Mouse (Mus musculus) liver, embryonic 13.5 days (tissue): ENCODE results near the gene Fam129a. TPM values are rescaled to one million over a fixed set of nuclear protein-coding genes. Genes with fewer than 3 reads are reported as not detected.
"Not testable (repeated sequence)": the region's sequence is repeated elsewhere in the genome, so short reads cannot be mapped to it uniquely, and the experiment has no call there.

ENCODE experiments used
- ATAC-seq: fragments of 200-750 bp; cut with Nextera tagmentation; 2 replicates; pipeline ENCODE4 v1.8.0; 2017; ENCODE audit warnings: low read depth, mild to moderate bottlenecking, moderate number of reproducible peaks, moderate library complexity
- DNase-seq: peaks from one replicate; pipeline ENCODE4 v3.0.0; 2022
- H3K27ac ChIP-seq: fragments of 300-500 bp; sonication (generic); 2 replicates; pipeline ENCODE4 v1.5.1; 2015; ENCODE audit warnings: moderate library complexity, mild to moderate bottlenecking, inconsistent platforms
- H3K27me3 ChIP-seq: fragments of 300-500 bp; sonication (generic); 2 replicates; pipeline ENCODE4 v1.6.1; 2015; ENCODE audit warnings: mild to moderate bottlenecking, inconsistent platforms
- H3K36me3 ChIP-seq: fragments of 300-500 bp; sonication (generic); 2 replicates; pipeline ENCODE4 v1.6.1; 2015; ENCODE audit warnings: mild to moderate bottlenecking, inconsistent platforms
- H3K4me1 ChIP-seq: fragments of 300-500 bp; sonication (generic); replicated peaks from 2 replicates; pipeline ENCODE4 v1.6.1; 2015; ENCODE audit warnings: inconsistent platforms
- H3K4me2 ChIP-seq: fragments of 300-500 bp; sonication (generic); 2 replicates; pipeline ENCODE4 v1.6.1; 2015; ENCODE audit warnings: inconsistent platforms, mild to moderate bottlenecking, moderate library complexity
- H3K4me3 ChIP-seq: fragments of 300-500 bp; sonication (generic); replicated peaks from 2 replicates; pipeline ENCODE4 v1.5.1; 2015; ENCODE audit warnings: mild to moderate bottlenecking, inconsistent platforms
- H3K9ac ChIP-seq: fragments of 300-500 bp; sonication (generic); 2 replicates; pipeline ENCODE4 v1.6.1; 2015; ENCODE audit warnings: mild to moderate bottlenecking, inconsistent platforms
- H3K9me3 ChIP-seq: fragments of 300-500 bp; sonication (generic); replicated peaks from 2 replicates; pipeline ENCODE4 v1.6.1; 2016; ENCODE audit warnings: inconsistent platforms
- WGBS: fragments of 180-500 bp; shearing (Covaris S2); methylation state at CpG from one replicate; pipeline ENCODE4 v1.1.7; 2015; ENCODE audit not compliant: insufficient replicate concordance; 5-methylcytosine and 5-hydroxymethylcytosine counted together
- polyA plus RNA-seq: library from polyadenylated mRNA; unstranded; fragments of >200 nt; fragmentation: Nextera tagmentation; extraction: Ambion mirVana; gene quantifications from 2 replicates; pipeline ENCODE4 v1.2.1, GENCODE M21; 2015

Fam129a gene
- polyA plus RNA-seq, 1 experiment from 2014 or later, result 2.5 TPM

DNA sequence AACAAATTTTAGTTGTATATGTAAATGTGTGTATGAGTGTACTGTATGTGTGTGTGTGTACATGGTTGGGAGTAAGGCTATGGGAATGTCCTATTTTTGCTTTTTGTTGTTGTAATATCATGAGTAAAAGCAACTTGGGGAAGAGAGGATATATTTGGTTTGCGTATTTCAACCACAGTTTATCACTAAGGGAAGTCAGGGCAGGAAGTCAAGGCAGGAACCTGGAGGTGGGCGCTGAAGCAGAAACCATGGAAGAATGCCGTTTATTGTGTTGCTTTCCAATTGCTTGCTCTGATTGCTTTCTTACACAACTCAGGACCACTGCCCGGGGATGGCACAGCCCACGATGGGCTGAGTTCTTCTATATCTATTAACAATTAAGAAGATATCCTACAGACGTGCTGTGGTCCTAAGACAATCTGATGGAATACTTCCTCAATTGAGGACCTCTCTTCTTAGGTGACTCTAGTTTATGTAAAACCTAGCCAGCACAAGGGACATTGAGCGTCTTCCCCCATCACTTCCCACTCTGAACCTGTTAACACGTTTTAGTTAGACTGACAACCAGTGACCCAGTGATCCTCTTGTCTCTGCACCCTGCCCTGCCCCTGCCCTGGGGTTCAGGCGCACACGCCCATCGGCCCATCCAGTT is 13.7 kb downstream of the Fam129a start:
- H3K9me3 ChIP-seq, result no peaks in the 10 kb centered on the region
- H3K9ac ChIP-seq, result no peak overlapping the region
- DNase-seq (no peak), ATAC-seq (0 out of 2 replicates have a peak, but pooled peaks have one; percentile 34)
- H3K27me3 ChIP-seq, result no peaks in the 10 kb centered on the region
- H3K4me2 ChIP-seq, result no peak overlapping the region
- H3K4me1 ChIP-seq, result no peaks in the 10 kb centered on the region
- H3K4me3 ChIP-seq, result no peak overlapping the region
- no peak overlapping the region for H3K27ac ChIP-seq
- no peaks in the 10 kb centered on the region for H3K36me3 ChIP-seq
- 37% methylated on average over 11 of the region's 11 CpGs for WGBS

DNA sequence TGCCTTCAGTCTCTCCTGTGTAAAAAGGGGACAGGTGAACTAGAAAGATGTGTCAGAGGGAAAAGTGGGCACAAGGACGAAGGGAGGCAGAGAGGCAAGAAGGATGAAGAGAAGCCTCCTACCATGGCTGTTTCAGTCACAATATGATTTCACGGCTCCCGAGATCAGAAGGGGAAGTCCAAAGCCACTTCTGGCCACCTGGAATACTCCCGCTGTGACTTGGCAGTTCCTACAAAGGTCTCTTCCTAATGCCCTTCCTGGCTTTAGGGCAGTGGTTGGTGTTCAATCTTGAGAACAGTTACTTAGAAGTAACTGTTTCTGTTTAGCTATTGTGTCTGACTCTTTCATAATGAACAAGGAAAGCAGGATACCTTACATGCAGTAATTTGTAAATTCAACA is 14.7 kb downstream of the Fam129a start:
- Histone ChIP-seq H3K4me2 (no peak overlapping the region), H3K9ac (no peak overlapping the region), H3K27me3 (no peaks in the 10 kb centered on the region), H3K4me3 (no peak overlapping the region), H3K4me1 (no peaks in the 10 kb centered on the region), H3K27ac (no peak overlapping the region), H3K36me3 (no peaks in the 10 kb centered on the region), H3K9me3 (no peaks in the 10 kb centered on the region)
- ATAC-seq (no peak), DNase-seq (no peak)
- 32% methylated on average over 4 of the region's 4 CpGs for WGBS

DNA sequence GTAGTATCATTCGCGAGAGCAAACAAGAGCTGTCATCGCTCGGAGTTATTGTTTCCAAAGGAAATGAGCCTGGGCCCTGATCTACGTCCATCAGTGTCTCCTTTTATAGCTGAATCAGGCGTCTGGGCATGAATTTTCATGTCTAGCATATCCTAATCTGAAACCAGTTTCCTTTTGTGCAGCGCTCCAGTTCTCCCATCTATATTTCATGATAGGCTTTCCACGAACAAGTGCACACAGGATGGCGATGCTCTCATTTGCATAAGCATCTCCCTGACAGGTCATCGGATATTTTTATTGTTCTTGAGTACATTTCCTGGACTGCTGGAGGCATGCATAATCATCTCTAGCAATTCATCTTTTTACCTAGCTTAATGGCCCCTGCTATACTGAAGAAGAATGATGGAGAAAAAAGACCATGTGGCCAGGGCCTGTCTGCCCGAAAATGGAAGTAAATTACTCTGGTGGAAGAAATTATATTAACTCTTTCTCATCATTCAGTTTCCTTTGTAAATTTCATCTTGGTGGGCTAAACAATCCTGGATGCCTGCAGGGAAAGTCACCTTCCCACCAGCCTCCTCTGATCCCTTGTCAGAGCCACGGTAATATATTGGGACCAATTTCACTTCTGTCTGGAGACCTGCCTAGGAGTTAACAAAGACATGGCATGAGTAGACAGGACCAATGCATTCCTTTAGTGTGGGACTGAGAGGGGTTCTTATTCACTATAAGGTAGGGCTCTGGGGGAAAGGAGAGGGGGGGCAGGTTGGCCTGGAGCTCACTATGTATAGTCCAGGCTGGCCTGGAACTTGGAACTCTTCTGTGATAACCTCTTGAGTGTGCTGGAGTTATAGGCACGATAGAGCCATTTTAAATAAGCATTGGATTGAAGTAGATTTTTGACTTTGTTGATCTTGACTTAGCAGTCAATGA is 21.4 kb downstream of the Fam129a start:
- Histone ChIP-seq H3K27ac (no peak overlapping the region), H3K4me2 (no peak overlapping the region), H3K9ac (no peak overlapping the region), H3K27me3 (no peaks in the 10 kb centered on the region), H3K36me3 (no peaks in the 10 kb centered on the region), H3K4me3 (no peak overlapping the region), H3K4me1 (peaks cover 27% of the 10 kb centered on the region), H3K9me3 (no peaks in the 10 kb centered on the region)
- DNase-seq (no peak), ATAC-seq (no peak)
- WGBS, result 72% methylated on average over 13 of the region's 13 CpGs

DNA sequence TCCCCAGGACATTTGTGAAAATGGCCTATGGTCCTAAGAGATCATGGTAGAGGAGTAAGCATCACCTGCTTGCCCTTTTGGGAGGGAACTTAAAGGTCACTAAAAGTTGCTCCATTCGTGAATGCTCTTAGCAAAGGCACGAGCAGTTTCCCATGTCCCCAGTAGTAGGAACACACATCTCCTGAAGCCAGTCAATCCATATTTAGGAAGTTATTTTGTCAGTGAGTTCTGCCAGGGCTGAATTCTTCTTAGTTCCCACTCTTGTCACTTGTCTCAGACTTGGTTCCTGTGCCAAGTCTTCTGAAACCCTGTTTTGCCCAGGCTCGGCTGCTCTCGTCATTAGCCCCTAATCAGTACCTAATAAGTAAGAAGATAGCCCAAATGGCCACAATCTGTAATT is 23.9 kb downstream of the Fam129a start:
- H3K4me2 ChIP-seq, result no peak overlapping the region
- no peaks in the 10 kb centered on the region for H3K9me3 ChIP-seq
- DNase-seq (no peak), ATAC-seq (no peak)
- 67% methylated on average over 4 of the region's 4 CpGs for WGBS
- no peak overlapping the region for H3K4me3 ChIP-seq
- no peak overlapping the region for H3K27ac ChIP-seq
- no peak overlapping the region for H3K9ac ChIP-seq
- H3K27me3 ChIP-seq, result no peaks in the 10 kb centered on the region
- H3K36me3 ChIP-seq, result no peaks in the 10 kb centered on the region
- H3K4me1 ChIP-seq, result peaks cover 40% of the 10 kb centered on the region

DNA sequence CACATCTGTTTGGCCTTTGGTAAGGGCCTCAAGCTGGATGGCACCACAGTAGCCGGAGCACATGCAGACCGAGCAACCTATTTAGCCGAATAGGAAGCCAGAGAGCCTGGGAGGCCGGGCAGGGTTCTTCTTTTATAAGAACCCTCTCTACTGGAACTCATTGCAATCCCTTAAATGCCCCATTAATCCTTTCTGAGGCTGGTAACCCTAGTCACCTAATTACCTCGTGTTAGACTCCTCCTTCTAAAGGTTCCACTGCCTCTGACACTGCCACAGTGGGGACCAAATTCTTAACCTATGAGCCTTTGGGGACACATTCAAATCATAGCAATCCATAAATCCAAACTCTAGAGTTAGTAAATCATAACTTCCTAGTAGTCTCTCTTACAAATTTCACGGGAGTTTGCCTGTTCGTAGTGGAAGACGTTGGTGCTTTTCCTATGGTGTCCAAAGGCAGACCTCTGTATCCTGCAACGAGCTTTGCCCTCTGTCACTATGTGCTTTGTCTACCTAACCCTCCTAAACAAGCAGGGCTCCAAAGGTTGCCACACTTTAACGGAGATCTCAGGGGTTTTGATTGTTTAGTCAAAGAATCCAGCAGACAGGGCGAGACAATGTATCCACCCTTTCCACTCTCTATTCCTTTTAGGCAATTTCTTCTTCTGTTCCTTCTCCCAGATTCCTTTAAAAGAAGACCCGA is 24.8 kb downstream of the Fam129a start:
- H3K27ac ChIP-seq, result peak overlapping the region; percentile 40; the same call in 1 of the 2 replicates
- ATAC-seq (peak; percentile 57; the same call in 1 of the 2 replicates), DNase-seq (no peak)
- WGBS, result 64% methylated on average over 12 of the region's 12 CpGs
- no peaks in the 10 kb centered on the region for H3K27me3 ChIP-seq
- H3K9me3 ChIP-seq, result no peaks in the 10 kb centered on the region
- no peak overlapping the region for H3K4me3 ChIP-seq
- no peaks in the 10 kb centered on the region for H3K36me3 ChIP-seq
- no peak overlapping the region for H3K9ac ChIP-seq
- no peak overlapping the region for H3K4me2 ChIP-seq
- peaks cover 40% of the 10 kb centered on the region for H3K4me1 ChIP-seq

DNA sequence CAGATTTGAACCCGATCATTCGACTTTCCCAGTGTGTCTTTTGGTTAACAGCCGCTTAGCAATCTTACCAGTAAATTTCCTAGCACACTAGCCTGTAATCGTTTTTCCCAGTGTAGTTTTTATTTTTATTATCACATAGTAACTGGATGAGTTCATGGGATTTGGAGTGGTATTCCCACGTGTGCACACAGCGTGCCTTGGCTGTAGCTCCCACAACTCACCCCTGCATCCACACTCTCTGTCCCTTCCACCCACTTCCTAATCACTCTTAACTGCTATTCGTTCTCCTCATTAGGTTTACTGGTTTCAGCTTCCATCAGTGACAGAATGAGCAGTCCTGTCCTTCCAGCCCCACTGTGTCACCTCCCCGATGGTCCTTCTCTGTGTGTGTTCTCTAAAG is 25.6 kb downstream of the Fam129a start:
- no peaks in the 10 kb centered on the region for H3K9me3 ChIP-seq
- H3K9ac ChIP-seq, result no peak overlapping the region
- ATAC-seq (no peak), DNase-seq (no peak)
- no peak overlapping the region for H3K4me3 ChIP-seq
- H3K4me2 ChIP-seq, result no peak overlapping the region
- 61% methylated on average over 8 of the region's 8 CpGs for whole genome bisulfite sequencing
- H3K27me3 ChIP-seq, result no peaks in the 10 kb centered on the region
- H3K4me1 ChIP-seq, result peaks cover 35% of the 10 kb centered on the region
- H3K27ac ChIP-seq, result no peak overlapping the region
- H3K36me3 ChIP-seq, result no peaks in the 10 kb centered on the region

DNA sequence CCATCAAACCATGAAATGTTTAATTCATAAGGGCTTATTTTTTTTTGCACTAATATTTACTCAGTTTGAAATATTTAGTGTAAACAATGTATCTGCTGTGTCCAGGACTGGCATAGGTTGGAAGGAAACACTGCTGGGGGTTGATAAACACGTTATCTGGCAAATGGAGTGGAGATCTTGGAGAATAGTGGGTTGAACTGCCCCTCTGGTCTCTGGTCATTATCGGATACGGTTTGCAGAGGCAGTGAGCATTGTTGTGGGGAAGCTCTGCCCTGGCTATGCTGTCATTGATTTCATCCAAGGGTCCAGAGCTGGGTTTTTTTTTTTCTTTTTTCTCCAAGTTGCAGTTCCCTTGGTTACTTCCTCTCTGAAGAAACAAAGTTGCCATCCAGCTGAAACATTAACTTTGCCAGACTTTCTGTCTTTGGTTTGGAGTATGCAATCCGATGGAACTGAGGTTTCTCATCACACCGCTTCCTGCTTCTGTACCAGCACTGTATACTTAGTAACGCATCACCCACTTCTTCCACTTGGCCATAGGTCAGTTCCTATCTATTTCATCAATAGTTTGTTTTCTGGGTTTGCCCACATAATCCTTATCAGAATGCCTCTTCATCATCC is 26.8 kb downstream of the Fam129a start:
- peak; percentile 51 for ATAC-seq
- DNase-seq, result no peak

DNA sequence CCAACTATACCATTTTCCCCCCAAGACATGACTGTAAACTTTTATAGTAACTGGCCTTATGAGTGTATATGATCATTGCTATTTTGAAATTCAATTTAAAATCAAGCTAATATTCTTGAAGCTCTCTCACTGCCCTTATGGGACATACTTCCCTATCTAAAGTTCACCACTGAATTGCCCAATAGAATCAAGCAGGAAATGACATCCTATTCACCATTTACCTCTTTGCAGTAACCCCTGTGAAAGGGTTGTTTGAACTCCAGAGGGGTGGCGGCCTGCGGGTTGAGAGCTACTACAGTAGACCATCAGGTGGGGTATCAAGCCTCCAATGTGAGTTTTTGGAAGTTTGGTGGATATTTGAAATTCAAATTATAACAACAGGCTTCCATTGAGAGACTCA is 27.9 kb downstream of the Fam129a start:
- Histone ChIP-seq H3K36me3 (no peaks in the 10 kb centered on the region), H3K27me3 (no peaks in the 10 kb centered on the region), H3K9ac (no peak overlapping the region), H3K4me2 (no peak overlapping the region), H3K4me1 (peaks cover 25% of the 10 kb centered on the region), H3K9me3 (no peaks in the 10 kb centered on the region), H3K27ac (no peak overlapping the region), H3K4me3 (no peak overlapping the region)
- ATAC-seq (no peak), DNase-seq (no peak)
- WGBS, result 86% methylated on average over 2 of the region's 2 CpGs

More for the DNA sequence above, 26.8 kb downstream of the Fam129a start:
- Histone ChIP-seq H3K9me3 (no peaks in the 10 kb centered on the region), H3K36me3 (no peaks in the 10 kb centered on the region), H3K27ac (no peak overlapping the region; the same call in 1 of the 2 replicates), H3K27me3 (no peaks in the 10 kb centered on the region), H3K4me3 (no peak overlapping the region), H3K4me2 (no peak overlapping the region), H3K4me1 (peaks cover 25% of the 10 kb centered on the region), H3K9ac (no peak overlapping the region)
- 31% methylated on average over 6 of the region's 6 CpGs for WGBS

DNA sequence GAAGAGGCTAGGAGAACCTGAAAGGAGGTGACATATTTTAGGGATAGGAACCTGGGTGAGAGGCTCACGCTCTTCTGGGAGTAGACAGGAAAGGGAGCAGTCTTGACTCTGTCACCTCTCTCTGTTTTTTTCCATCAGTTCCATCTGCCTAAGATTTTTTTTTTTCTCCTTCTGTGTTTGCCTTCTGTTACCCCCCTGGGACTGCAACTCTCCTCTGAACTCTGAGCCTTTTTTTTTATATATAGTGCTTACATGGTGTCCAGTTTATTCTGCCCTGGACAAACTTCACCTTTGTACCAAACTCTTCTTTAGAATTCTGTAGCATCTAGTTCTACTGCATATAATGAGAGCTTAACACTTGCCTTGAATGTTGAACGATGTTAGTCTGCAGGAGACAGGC is 33.3 kb downstream of the Fam129a start:
- ATAC-seq (no peak), DNase-seq (no peak)
- Histone ChIP-seq H3K9ac (no peak overlapping the region), H3K9me3 (no peaks in the 10 kb centered on the region), H3K36me3 (no peaks in the 10 kb centered on the region), H3K4me3 (no peak overlapping the region), H3K4me1 (0 out of 2 replicates have a peak, but pooled peaks cover 3% of the 10 kb centered on the region), H3K27ac (no peak overlapping the region), H3K4me2 (no peak overlapping the region), H3K27me3 (no peaks in the 10 kb centered on the region)
- WGBS, result 71% methylated on average over 2 of the region's 2 CpGs

DNA sequence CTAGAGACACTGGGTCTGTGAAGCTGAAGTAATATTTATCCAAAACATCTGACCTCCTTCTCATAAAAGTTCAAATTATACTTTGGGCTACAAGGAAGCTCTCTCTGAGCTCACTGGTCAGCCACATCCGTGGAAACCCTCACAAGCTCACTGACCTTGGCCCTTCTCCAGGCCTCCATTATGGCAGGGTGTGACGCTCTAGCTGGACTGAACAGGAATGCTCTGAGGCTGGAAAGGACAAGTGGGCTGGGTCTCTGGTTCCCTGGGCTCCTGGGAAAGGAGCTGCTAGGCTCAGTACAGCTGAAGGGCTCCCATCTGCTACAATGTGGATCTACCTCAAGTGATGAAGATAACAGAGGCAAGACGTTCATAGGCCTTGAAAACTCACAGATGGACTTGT is 37.0 kb downstream of the Fam129a start:
- not testable (repeated sequence) for H3K9me3 ChIP-seq, H3K27ac ChIP-seq, H3K4me1 ChIP-seq, H3K36me3 ChIP-seq, H3K4me3 ChIP-seq, DNase-seq, H3K9ac ChIP-seq, H3K27me3 ChIP-seq, ATAC-seq, H3K4me2 ChIP-seq
- WGBS, result 56% methylated on average over 3 of the region's 3 CpGs

DNA sequence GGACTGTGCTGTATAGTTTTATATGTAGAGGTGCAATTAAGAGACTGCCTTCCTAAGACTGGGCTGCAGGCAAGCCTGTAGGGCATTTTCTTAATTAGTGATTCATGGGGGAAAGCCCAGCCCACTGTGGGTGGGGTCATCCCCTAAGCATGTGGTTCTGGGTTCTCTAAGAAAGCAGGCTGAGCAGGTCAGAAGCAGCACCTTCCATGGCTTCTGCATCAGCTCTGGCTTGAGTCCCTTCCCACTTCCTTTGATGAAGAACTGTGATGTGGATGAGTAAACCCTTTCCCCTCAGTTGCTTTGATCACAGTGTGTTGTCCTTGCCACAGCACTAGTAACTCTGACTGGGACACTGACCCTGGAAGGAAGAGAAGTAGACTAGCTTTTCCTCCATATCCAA is 39.6 kb downstream of the Fam129a start:
- Histone ChIP-seq H3K4me3 (no peak overlapping the region), H3K27ac (no peak overlapping the region), H3K4me2 (no peak overlapping the region), H3K36me3 (no peaks in the 10 kb centered on the region), H3K9ac (no peak overlapping the region), H3K4me1 (peaks cover 9% of the 10 kb centered on the region; the same call in 1 of the 2 replicates), H3K9me3 (no peaks in the 10 kb centered on the region), H3K27me3 (no peaks in the 10 kb centered on the region)
- DNase-seq, result no peak
- no peak for ATAC-seq
